Mouse (Mus musculus): ENCODE measurements around the gene Mark4. TPM values are rescaled to one million over a fixed set of nuclear protein-coding genes. Genes with fewer than 3 reads are reported as not detected.

The Mark4 gene
- polyA plus RNA-seq, 1 experiment = 36.3 TPM

DNA sequence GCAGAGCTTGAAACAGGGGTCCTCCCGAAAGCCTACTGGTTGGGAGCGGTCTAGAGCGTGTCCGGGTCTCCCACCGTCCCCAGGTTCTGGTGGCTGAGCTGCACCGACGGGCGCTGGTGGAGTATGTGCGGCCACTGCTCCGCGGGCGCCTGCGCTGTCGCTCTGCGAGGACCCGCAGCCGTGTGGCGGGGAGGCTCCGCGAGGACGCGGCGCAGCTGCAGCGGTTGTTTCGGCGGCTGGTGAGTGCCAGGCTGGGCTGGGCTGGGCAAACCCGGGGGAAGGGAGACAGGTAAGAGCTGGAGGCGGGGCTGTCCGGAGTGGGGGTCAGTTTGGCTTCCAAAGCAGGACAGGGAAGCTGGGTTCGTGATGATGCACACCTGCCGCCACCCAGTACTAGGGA lies 30.9 kb upstream of the Mark4 start:
- WGBS = 95% methylated on average over 31 of the region's 31 CpGs
- Histone ChIP-seq H3K27me3 (ENCODE audit: control insufficient read depth, insufficient read depth, low read length) (no peaks in the 10 kb centered on the region), H3K27ac (ENCODE audit: control insufficient read depth, insufficient read depth, low read length) (no peak overlapping the region), H3K4me1 (replicated peaks; ENCODE audit: control insufficient read depth, insufficient read depth, low read length) (no peaks in the 10 kb centered on the region; the same call in 1 of the 2 replicates), H3K36me3 (ENCODE audit: control insufficient read depth, insufficient read depth, low read length) (no peaks in the 10 kb centered on the region), H3K4me3 (ENCODE audit: control insufficient read depth, insufficient read depth, low read length) (no peak overlapping the region)
- no peak for DNase-seq
- TF ChIP-seq POLR2A (IDR thresholded peaks at IDR 0.05; ENCODE audit: control insufficient read depth, extremely low read depth, insufficient read depth, low read length, poor library complexity) = no peak
- no peak for TF ChIP-seq CTCF (IDR thresholded peaks at IDR 0.05; ENCODE audit: borderline replicate concordance, control insufficient read depth, extremely low read depth, insufficient read depth, low read length, poor library complexity)

DNA sequence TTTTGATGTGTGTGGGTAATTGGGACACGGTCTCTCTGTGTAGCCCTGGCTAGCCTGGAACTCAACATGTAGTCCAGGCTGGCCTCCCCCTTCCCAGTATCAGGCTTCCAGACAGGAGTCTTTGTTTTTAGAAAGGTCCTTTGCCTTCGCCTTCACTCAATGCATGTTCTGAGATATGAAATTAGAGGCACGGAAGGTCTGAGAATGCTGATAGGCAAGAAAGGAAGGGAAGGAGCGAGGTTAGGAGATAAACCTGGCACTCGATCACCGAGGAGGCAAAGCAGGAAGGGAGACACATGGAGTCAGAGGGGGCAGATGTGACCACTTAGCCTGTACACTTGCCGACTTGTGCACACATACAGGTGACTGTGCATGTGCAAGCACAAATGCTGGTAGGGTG lies 27.9 kb upstream of the Mark4 start:
- WGBS = 97% methylated on average over 7 of the region's 7 CpGs
- H3K27me3 ChIP-seq (ENCODE audit: control insufficient read depth, insufficient read depth, low read length) = no peaks in the 10 kb centered on the region
- no peak for TF ChIP-seq CTCF (IDR thresholded peaks at IDR 0.05; ENCODE audit: borderline replicate concordance, control insufficient read depth, extremely low read depth, insufficient read depth, low read length, poor library complexity)
- no peak for TF ChIP-seq POLR2A (IDR thresholded peaks at IDR 0.05; ENCODE audit: control insufficient read depth, extremely low read depth, insufficient read depth, low read length, poor library complexity)
- H3K27ac ChIP-seq (ENCODE audit: control insufficient read depth, insufficient read depth, low read length) = no peak overlapping the region
- no peak for DNase-seq
- no peaks in the 10 kb centered on the region; the same call in 1 of the 2 replicates for H3K4me1 ChIP-seq (replicated peaks; ENCODE audit: control insufficient read depth, insufficient read depth, low read length)
- no peak overlapping the region for H3K4me3 ChIP-seq (ENCODE audit: control insufficient read depth, insufficient read depth, low read length)
- no peaks in the 10 kb centered on the region for H3K36me3 ChIP-seq (ENCODE audit: control insufficient read depth, insufficient read depth, low read length)

DNA sequence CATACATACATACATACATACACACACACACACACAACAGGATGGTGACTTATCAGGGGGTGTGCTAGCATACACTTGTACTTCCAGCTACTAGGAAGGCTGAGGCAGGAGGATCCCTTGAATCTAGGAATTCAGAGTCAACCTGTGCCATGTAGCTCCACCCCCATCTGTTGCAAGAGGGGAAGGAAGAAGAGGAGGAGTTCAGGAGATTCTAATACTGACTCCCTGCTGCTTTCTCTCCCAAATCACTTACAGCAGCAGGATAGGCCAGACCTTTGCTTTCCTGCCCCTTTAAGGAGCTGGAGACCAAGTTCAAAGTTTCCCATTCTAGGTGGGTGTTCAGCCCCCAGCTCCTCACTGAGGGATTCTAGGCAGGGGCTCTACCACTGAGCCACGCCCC lies 26.9 kb upstream of the Mark4 start:
- Histone ChIP-seq H3K27me3 (ENCODE audit: control insufficient read depth, insufficient read depth, low read length) (no peaks in the 10 kb centered on the region), H3K4me3 (ENCODE audit: control insufficient read depth, insufficient read depth, low read length) (no peak overlapping the region), H3K27ac (ENCODE audit: control insufficient read depth, insufficient read depth, low read length) (no peak overlapping the region), H3K4me1 (replicated peaks; ENCODE audit: control insufficient read depth, insufficient read depth, low read length) (no peaks in the 10 kb centered on the region), H3K36me3 (ENCODE audit: control insufficient read depth, insufficient read depth, low read length) (no peaks in the 10 kb centered on the region)
- TF ChIP-seq CTCF (IDR thresholded peaks at IDR 0.05; ENCODE audit: borderline replicate concordance, control insufficient read depth, extremely low read depth, insufficient read depth, low read length, poor library complexity) = no peak
- no peak for DNase-seq
- WGBS = 100% methylated on average over 1 of the region's 1 CpGs

DNA sequence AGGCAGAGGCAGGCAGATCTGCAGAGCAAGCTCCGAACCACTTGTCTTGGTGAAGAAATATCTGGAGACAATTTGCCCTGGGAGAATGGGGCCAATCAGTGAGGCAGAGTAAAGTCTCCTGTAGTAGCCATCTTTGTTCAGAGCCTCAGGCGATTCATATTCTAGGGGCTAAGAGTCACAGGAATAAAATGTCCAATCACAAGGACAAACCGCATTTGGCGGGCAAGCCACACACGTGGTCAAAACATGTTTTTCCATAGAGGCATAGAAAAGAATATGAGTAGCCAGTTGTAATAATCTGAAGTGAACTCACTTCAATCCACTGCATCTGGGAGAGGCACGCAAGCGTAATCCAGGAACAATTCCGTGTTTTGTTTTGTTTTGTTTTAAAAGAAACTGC lies 24.7 kb upstream of the Mark4 start:
- Histone ChIP-seq H3K4me3 (ENCODE audit: control insufficient read depth, insufficient read depth, low read length) (no peak overlapping the region), H3K27ac (ENCODE audit: control insufficient read depth, insufficient read depth, low read length) (no peak overlapping the region), H3K4me1 (replicated peaks; ENCODE audit: control insufficient read depth, insufficient read depth, low read length) (no peaks in the 10 kb centered on the region), H3K27me3 (ENCODE audit: control insufficient read depth, insufficient read depth, low read length) (no peaks in the 10 kb centered on the region), H3K36me3 (ENCODE audit: control insufficient read depth, insufficient read depth, low read length) (no peaks in the 10 kb centered on the region)
- DNase-seq = no peak
- TF ChIP-seq CTCF (IDR thresholded peaks at IDR 0.05; ENCODE audit: borderline replicate concordance, control insufficient read depth, extremely low read depth, insufficient read depth, low read length, poor library complexity) (no peak), POLR2A (IDR thresholded peaks at IDR 0.05; ENCODE audit: control insufficient read depth, extremely low read depth, insufficient read depth, low read length, poor library complexity) (no peak)
- WGBS = 90% methylated on average over 8 of the region's 8 CpGs

DNA sequence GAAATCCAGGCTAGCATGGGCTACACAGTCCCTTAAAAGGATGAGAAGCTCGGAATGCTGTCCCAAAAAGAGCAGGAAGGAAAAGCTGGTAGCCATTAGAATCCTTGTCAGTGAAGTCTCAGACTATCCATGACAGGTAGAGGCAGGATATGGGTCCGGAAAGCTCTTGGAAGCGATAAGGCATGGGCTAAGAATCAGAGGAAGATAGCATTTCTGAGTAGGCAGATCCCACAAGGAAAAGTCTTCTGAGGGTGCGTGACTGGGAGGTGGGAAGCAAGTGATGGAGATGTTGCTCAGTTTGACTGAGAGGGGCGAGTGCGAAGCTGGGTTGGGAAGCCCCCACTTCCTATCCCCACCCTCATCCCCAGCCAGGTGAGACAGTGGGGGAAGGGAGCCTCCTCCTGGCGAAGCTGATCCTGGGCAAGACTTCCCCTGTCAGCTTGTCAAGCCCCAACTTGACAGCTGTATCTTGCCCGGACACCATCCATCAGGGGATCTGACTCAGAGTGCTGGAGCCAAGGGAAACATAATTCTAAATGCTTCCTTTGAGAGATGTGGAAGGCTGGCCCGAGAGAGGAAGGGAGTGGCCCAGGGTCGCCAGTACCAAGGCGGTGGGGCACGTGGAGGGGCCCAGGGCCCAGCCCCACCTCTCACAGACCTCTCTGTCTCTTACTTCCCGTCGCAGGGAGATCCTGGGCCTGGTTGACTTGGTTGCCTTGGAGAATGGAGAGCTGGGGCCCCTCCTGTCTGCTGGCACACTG lies 19.2 kb upstream of the Mark4 start:
- no peak for TF ChIP-seq POLR2A (IDR thresholded peaks at IDR 0.05; ENCODE audit: control insufficient read depth, extremely low read depth, insufficient read depth, low read length, poor library complexity)
- TF ChIP-seq CTCF (IDR thresholded peaks at IDR 0.05; ENCODE audit: borderline replicate concordance, control insufficient read depth, extremely low read depth, insufficient read depth, low read length, poor library complexity) = no peak
- 65% methylated on average over 14 of the region's 14 CpGs for WGBS
- no peaks in the 10 kb centered on the region for H3K36me3 ChIP-seq (ENCODE audit: control insufficient read depth, insufficient read depth, low read length)
- H3K4me1 ChIP-seq (replicated peaks; ENCODE audit: control insufficient read depth, insufficient read depth, low read length) = peaks cover 11% of the 10 kb centered on the region
- no peak for DNase-seq
- no peak overlapping the region for H3K27ac ChIP-seq (ENCODE audit: control insufficient read depth, insufficient read depth, low read length)
- H3K4me3 ChIP-seq (ENCODE audit: control insufficient read depth, insufficient read depth, low read length) = no peak overlapping the region
- no peaks in the 10 kb centered on the region; the same call in 1 of the 2 replicates for H3K27me3 ChIP-seq (ENCODE audit: control insufficient read depth, insufficient read depth, low read length)

DNA sequence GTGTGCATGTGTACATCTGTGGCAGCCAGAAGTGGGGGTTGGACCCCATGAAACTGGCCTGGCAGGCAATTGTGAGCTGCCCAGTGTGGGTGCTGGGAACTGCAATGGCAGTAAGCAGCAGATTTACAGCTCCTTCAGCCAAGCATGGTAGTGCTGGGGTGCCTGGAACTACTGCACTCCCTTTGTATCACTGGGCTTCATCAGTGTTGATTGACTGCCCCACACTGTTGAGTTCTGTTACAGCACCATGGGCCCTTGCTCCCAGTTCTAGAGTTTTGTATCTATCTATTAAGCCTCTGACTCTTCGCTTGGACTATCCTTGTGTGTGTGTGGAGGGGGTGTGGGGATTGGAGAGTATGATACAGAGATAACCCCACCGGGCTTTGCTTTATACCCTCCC lies 18.5 kb upstream of the Mark4 start:
- DNase-seq = no peak
- Histone ChIP-seq H3K27ac (ENCODE audit: control insufficient read depth, insufficient read depth, low read length) (no peak overlapping the region), H3K4me3 (ENCODE audit: control insufficient read depth, insufficient read depth, low read length) (no peak overlapping the region), H3K36me3 (ENCODE audit: control insufficient read depth, insufficient read depth, low read length) (no peaks in the 10 kb centered on the region), H3K4me1 (replicated peaks; ENCODE audit: control insufficient read depth, insufficient read depth, low read length) (peaks cover 19% of the 10 kb centered on the region), H3K27me3 (ENCODE audit: control insufficient read depth, insufficient read depth, low read length) (no peaks in the 10 kb centered on the region; the same call in 1 of the 2 replicates)
- TF ChIP-seq POLR2A (IDR thresholded peaks at IDR 0.05; ENCODE audit: control insufficient read depth, extremely low read depth, insufficient read depth, low read length, poor library complexity) (no peak), CTCF (IDR thresholded peaks at IDR 0.05; ENCODE audit: borderline replicate concordance, control insufficient read depth, extremely low read depth, insufficient read depth, low read length, poor library complexity) (no peak)
- WGBS = 83% methylated on average over 2 of the region's 2 CpGs
